Mouse (Mus musculus) left cerebral cortex, adult 18-20 months (tissue): ENCODE measurements around the gene Slc30a2. TPM values are rescaled to one million over a fixed set of nuclear protein-coding genes. Genes with fewer than 3 reads are reported as not detected.
"Not testable (repeated sequence)": the region's sequence is repeated elsewhere in the genome, so short reads cannot be mapped to it uniquely, and the experiment has no call there.

Source experiments
- DNase-seq, 2 experiments: peaks; one replicate each; pipeline ENCODE4 v3.0.0; 2021 to 2022; ENCODE audit warnings: low spot score in 2 of 2, mixed read lengths in 1 of 2
- total RNA-seq, 2 experiments: library from RNA; stranded (reverse); gene quantifications; 2 replicates each; pipeline ENCODE4 v1.2.3; 2021

Gene Slc30a2
- total RNA-seq, 2 experiments from 2014 or later, result 0.40 TPM; not detected in 1

DNA sequence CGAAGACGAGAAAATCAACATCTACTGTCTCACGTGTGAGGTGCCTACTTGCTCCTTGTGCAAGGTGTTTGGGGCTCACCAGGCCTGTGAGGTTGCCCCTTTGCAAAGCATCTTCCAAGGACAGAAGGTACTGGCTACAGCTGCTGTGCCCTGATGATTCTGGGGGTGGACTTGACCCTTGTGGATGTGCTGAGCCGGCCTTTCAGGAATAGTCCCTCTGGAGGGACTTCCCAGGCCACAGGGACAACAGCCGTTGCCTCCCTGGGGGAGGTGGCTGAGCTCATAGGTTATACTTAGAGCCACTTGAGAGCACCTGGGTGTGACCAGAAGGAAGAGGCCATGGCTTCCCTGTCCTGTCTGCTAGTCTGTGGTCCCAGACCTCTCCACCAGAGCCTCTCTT is 23.3 kb upstream of the Slc30a2 start:
- no peak for DNase-seq

DNA sequence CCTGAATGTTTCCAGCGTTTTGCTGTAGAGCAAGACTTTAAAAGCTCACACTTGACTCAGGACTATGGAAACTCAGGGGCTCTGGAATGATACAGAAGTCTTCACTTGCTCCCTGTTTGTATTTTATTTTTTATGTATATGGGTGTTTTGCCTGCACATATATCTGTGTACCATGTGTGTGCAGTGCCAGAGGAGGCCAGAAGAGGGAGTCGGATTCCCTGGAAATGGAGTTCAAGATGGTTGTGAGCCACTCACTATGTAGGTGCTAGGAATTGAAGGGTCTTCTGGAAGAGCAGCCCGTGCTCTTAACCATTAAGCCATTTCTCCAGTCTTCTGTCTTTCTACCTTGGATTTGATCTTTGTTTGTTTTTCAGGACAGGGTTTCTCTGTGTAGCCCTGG is 21.5 kb upstream of the Slc30a2 start:
- no peak for DNase-seq

DNA sequence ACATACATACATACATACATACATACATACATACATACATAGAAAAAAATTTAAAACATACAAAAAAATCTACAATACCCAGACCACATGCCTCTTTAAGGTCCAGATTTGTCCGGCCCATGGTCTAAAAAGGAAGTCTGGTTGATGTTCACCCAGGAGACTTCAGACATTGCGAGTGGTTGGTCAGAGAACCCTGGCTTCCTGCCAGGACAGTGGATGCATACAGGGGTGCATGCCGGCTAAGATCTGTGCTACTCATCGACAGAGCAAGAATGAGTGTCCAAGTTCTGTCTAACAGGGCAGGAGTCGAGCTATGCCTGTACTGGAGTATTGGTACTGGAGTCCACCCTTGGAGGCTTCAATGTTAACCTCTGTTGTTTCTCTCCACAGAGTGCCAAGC is 18.3 kb upstream of the Slc30a2 start:
- no peak for DNase-seq

DNA sequence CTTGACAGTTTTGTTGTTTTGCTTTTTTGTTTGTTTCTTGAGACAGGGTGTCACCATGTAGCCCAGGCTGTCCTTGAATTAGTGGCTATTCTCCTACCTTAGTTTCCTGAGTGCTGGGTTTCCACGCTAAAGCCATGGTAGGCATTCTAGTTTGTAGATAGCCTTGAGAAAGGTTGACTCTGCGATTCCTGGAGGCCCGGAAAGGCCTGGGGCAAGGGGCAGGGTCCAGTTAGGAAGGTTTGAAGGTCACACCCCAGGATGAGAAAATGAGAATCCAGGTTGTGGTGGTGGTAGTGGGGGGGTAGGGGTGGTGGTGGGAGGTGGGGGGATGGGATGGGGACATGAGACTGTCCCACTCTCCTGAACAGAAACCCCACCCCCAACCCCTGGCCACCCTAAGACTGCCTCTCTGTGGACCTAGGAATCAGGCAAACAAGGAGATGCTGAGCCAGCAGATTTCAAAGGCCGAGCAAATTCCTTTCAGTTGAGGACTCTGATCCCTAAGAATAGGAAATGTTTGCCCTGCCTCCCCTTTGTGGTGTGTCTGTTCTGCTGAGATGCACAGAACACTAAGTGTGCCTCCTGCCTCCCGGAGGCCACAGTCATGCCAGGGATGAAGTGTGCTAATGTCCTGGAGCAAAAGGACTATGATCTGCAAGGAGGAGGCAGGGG is 16.0 kb upstream of the Slc30a2 start:
- DNase-seq, result no peak

DNA sequence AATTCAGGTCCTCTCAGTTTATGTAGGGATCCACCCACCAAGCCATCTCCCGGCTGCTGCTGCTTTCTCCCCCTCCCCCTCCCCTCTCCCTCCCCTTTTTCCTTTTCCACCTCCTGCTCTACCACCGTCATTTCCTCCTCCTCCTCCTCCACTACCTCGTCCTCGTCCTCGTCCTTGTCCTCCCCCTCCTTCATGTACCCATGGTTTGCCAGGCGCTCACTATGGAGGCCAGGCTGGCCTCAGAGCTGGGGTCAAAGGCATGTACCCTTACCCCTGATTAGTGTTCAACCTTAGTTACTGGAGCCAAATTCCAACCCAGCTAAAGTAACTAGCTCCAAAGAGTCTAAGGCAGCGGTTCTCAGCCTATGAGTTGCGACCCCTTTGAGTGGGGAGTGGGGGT is 14.8 kb upstream of the Slc30a2 start:
- DNase-seq, result no peak

DNA sequence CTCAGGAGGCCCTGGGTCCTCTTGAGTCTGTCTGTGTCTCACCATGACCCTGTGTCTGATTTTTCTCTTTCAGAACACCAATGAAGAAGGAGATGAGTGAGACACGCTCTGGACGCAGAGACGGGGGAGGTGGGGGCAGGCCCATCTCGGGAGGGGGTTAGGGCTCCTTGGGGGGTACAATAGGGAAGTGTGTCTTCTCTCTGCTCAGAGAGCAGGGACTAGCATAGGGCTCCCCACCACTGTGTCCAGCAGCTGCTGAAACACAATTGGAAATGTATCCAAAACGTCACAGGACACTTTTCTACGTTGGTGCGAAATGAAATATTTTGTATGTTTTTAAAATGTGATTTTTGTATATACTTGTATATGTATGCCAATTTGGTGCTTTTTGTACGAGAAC is 14.1 kb upstream of the Slc30a2 start:
- DNase-seq, result no peak

DNA sequence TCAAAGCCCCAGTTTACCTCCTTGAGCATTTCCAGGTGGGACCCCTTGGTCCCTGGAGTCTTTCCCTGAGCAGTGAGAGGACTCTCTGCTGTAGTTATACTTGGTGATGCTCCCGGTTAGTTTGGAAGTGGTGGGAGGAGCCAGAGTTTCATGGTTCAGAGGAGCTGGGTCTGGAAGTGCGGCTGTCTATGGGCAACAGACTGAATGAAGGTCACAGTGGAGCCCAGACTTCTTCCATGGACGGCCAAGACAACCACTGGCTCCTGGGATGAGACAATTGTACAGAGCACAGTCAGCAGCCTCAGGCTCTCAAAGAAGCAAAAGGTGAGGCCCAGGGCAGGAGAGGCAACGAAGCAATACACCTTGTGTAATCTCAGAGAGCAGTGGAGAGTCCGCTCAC is 12.7 kb upstream of the Slc30a2 start:
- DNase-seq, result no peak

DNA sequence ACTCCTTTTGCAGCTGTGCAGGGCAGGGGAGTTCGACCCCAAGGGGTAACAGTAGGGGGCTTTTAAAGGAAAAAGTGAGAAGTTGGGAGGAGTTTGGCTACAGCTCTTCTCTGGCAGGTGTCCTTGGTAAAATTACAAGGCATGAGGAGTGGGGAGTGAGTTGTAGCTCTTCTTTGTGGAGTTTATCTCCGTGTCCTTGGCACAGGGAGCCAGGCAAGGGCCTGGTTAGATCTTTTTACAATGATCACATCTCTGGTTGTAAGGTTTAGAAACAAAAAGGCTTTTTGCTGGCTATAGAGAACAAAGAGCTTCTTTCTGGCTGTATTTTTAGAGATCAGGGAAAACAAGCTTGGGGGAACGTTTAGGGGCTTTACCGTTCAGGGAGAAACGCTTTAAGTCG is 1.8 kb upstream of the Slc30a2 start:
- not testable (repeated sequence) for DNase-seq

DNA sequence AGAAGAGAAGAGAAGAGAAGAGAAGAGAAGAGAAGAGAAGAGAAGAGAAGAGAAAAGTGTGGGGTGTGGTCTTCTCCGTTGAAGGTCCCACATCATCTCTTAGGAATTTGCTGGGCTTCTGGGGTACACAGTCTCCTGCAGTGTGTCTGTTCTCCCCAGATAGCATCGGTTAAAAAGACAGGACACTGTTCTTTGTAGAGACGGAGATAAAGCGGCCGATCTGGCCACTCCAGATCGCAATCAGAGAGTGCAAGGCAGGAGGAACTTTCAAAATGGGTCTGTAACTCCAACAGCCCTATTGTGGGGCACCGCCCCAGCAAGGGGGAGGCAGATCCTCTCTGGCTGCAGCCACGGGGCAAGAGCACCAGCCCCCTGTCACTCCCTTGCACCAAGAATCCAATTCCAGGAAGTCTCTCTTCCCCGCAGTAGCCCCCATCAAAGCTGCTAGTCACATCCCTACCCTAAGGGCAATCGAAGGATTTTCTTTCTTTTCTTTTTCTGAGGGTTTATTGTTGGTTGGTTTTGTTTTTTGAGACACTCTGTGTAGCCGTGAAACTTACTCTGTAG is 685 bp upstream of the Slc30a2 start:
- DNase-seq, result no peak

DNA sequence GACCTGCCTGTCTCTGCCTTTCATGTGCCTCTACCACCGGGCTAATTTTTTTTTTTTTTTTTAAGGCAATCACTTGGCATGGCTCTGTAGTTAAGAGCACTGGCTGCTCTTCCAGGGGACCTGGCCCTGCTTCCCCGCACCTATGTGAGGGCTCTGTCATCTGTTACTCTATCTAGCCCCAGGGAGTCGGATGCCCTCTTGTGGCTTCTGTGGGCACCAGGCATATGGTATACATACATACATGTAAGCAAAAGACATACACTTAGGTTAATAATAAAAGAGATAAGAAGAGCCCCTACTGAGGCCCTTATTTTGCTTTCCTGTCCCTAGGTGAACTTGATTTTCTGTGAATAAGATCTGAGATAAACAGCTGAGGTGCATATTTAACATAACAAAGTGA is 1.6 kb downstream of the Slc30a2 start:
- DNase-seq, result no peak

DNA sequence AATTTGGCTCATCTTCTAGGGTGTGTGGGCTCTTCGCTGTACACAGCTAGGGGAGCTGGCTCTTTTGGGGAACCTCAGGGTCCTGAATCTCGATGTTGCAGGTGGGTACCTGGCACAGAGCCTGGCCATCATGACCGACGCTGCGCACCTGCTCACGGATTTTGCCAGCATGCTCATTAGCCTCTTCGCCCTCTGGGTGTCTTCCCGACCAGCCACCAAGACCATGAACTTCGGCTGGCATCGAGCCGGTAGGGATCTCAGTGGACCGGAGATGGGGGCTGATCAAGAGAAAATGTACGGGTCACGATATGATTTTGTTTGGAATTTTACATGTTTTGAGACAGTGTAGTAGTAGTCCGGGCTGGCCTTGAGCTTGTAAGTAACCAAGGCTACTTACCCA is 2.8 kb downstream of the Slc30a2 start:
- no peak for DNase-seq

DNA sequence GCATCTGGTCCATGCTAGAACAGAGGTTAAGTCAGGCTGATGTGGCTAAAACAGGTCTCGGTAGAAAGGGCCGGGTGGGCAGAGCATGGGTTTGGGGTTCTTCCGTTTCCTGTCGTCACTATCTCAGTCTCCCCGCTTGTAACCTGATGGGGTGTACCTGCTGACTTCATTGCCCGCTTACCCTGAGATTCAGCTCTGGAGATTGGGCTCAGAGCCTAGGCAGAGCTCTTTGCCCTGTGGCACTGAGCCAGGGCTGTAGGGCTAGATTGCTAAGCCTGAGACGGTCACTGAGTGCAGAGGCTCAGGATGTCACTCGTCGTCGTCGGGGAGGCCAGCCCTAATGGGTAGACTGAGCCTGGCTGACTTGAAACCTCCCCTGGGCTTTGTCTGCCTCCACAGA is 5.1 kb downstream of the Slc30a2 start:
- DNase-seq, result no peak

DNA sequence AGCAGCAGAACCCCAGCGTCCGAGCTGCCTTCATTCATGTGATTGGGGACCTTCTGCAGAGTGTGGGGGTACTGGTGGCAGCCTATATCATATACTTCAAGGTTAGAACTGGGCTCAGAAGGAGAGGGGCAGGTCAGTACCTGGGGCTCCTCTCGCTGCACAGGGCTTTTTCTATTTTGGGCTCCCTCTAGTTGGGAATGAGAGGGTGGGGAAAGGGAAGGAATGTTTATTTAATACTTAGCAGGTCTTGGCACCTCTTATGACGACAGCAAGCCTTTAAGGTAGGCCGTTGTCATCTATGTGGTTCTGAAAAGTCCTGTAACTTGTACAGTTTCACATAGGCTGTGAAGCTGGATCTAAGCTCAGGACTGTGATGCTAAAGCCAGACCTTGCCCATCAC is 5.6 kb downstream of the Slc30a2 start:
- DNase-seq, result no peak

DNA sequence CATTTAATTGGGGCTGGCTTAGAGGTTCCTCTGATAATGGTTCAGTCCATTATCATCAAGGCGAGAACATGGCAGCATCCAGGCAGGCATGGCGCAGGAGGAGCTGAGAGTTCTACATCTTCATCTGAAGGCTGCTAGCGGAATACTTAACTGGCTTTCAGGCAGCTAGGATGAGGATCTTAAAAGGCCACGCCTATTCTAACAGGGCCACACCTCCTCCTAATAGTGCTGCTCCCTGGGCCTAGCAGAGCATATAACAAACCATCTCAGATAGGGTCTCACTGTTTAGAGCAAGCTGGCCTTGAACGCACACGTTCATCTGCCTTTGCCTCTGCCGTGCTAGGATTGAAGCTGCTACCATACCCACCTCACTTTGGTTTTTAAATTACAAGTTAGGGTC is 6.8 kb downstream of the Slc30a2 start:
- DNase-seq, result no peak

DNA sequence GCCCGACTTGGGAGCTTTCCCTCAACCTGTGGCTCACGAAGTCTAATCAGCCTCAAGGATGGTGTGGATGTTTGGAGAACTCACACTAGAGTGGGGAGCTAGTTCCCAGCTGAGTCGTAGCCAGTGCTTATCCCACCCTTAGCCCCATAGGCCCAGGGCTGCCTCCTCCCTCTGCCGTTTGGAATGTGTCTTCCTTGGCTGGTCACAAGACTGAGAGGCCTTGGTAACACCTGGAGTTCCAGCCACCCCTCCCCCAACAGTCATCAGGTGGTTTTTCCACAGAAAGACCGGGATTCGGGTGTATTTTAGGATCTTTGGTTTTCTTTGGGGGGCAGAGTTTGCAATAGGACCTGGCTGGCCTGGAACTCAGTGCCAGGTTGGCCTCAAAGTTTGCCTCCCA is 7.7 kb downstream of the Slc30a2 start:
- DNase-seq, result no peak

DNA sequence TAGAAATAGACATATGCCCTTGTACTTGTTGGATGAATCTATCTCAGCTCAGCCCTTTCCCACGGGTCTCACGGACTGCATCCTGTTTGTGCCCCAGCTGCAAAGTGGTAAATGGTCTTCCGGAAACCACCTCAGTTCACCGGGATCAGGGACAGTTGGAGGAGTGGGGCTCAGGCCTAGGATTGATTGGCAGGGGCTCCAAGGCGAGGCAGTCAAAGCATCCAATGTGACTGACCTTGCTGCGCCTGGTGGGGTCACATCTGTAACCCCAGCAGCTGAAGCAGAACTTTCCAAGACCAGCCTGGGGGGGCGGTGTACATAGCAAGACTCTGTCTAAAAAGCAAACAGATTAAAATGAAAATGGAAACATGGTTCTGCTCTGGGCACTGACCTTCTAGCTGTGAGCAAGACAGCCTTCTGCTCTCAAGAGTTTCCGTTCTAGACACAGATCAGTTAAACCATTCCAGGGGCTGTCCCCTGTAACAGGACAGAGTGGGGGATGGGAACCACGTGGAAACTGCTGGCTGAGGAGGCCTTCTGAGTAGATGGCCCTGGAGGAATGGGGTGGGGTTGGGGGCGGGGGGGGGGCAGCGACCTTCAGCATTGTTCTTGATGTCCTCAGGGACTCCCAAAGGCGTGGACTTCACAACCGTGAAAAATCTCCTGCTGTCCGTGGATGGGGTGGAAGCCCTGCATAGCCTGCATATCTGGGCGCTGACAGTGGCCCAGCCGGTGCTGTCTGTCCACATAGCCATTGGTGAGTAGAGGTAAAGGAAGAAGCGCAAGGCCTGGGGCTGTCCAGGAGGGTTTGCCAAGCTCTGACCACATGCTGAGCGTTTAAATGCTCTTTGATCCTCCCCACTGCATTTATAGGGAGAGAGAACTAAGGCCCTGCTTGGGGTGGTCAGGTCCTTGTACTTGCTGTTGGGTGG is 8.6 kb downstream of the Slc30a2 start:
- DNase-seq, result no peak

DNA sequence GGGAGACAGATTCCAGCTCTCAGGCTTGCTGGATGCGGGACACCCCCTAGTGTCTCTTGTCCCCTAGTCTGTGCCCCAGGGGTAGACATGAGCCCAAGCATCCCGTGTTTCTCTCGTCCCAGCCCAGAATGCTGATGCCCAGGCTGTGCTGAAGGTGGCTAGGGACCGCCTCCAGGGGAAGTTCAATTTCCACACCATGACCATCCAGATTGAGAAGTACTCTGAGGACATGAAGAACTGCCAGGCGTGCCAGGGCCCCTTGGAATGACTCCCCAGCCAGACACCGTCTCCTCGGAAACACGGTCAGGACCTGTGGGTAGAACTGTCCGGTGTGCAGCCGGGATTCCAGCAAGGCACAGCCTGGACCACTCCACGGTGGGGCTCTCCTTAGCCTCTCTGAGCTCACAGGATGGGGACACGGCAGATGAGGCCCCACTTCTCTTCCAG is 9.3 kb downstream of the Slc30a2 start:
- DNase-seq, result no peak

DNA sequence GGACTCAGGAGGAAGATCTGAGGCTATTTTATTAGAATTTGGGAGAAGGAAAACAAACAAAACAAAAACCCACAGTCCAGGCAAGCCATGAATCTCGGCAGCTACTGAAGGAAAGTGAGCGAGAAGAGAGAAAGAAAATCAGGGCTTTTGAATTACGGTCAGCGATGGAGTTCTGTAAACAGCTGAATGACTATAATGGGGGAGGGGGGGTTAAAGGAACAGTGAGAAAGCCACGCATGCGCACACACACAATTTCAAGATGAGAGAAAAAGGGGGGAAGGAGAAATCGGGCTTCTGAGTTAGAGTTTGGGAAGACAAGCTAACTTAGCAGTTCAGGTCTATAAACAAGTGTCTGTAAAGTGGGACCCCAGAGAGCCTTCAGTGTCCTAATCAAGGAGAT is 9.9 kb downstream of the Slc30a2 start:
- no peak for DNase-seq

DNA sequence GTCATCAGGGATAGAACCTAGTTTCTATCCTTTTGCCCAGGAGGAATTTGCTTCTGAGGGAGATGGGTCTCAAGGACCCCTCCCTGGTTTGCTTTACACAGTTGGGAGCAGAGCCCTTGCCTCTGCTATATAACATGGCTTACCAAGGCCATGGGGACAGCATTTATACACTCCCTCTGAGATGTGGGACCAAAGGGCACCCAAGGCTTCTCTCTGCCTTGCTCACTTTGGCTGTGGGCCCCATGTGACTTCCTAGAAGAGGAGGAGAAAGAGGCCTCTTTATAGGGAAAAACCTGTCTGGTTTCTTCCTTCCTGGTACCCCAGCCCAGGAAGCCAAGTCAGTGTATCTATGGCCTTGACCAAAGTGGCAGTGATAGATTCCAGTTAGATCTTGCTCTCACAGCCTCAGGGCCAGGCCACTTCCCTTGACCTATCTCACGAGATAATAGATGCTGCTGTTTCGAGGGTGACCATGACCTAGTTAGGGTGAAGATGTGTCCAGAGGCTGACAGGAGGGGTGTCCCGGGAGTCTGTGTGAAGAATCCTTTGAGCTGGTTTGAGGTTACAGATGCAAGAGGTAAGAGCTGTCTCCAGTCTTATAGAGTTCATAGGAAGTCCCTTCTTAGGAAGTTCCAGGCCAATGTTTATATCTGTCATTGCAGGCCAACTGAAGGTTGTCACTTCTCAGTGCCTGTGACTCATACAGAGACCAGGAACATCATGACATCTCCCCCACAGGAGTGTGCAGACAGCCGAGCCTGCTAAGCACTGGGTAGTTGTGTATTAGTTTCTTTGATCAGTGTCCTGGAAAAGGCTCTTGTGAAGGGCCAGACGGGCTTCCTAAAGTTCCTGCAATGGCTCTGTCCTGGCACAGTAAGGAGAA is 10.8 kb downstream of the Slc30a2 start:
- no peak for DNase-seq

DNA sequence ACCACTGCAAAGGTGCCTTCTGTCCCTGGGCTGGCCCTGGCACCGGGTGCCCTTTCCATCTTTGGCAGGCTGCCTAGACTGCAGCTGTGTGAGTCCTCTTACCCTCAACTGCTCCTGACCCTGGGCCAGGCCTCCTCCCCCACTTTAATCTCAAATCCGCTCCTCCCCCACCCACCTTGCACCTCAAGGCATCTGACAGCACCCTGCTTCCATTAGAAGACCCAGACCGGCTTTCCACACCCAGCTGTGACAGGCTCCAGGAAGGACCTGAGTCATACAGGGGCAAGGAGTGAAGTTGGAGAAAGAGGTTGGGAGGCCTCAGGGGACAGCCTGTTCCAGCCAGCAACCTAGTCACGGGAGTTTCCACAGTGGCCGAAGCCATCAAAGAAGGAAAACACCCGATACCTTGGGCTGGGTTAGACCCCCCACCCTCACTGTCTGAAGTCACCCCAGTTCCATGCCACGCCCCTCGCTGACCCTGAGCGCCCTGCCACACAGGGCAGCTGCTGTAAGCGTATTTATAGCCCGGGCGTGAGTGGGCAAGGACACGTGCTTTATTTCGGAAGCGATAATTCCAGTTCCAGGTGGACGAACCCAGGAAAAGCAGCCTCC is 13.0 kb downstream of the Slc30a2 start:
- DNase-seq, result no peak
